Mouse (Mus musculus) cerebellum, adult 9-10 months (tissue): ENCODE data around the gene Erg.

ENCODE experiments used
- DNase-seq: peaks from one replicate; pipeline ENCODE4 v3.0.0; 2022

The Erg gene

DNA sequence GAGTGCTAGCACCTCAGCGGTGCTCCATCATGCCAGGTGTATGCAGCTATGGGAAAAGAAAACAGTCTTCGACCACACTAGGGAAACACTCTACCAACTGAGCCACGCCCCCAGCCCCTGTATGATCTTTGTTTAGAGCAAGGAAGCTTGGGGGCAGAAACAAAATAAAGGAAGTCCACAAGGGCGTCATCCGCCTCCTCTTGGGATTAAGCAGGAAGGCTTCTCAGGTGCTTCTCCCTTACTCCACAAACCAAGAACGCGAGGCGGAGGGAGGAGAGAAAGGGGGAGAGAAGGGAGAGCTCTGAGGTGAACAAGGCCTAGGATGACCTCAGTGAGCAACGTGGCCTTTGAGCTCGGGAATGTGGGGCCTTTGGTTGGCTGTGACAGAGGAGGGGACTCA is 241.4 kb downstream of the Erg start:
- no peak for DNase-seq

DNA sequence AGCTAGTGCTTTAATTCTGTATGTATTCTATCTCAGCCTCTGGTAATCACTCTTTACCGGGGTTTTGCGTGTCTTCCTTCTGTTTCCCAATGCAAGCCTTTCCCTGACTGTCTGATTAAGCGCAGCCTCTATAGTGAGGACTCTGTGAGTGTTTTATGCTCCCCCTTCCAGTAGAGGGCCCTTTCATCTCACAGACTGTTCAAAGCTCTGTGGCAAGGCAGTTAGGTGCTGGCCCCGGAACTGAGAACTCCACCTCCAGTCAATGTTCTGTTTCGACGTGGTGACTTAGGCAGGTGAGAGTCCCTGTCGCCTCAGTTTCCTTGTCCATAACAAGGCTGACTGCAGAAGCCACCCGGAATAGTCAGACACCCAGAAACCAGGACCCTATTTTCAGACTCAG is 244.4 kb downstream of the Erg start:
- no peak for DNase-seq

DNA sequence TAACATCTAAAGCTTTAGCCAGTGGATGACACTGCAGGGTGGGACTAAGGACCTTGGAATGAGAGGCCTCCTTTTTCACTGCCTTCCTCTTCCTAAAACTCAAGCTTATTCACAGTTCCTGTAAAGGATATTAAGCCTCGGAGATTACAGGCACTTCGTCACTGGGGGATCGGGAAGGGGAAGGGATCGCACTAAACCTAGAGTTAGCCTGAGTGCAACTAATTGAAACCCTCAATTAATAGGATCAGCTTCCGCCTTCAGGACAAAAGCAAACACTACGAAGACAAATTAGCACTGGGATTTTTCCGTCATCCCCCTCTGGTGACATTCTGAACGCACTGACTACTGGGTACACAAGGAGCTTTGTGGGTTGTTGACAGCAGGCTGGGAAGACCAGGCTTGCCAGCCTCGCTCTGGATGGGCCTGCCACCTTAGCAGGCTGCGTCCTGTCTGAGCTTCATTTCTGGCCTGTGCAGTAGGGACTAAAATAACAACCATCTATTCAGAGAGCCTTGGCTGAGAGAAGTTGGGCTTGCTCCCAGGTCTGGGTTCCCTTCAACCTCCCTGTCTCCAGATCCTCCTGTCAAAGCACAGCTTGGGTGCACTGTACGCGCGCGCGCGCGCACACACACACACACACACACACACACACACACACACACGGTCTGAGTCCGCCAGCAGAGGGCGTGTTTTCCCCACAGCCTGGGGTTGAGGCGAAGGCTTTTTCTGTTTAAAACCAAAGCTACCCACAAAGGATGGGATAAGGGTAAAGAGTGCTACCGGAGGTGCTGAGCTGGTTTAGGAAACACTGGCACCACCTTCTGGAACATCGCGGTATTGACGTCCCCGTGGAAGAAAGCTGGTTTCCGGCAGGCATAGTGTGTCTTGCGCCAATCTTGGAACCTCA is 245.3 kb downstream of the Erg start:
- DNase-seq: peak; percentile 88

- no peak for DNase-seq
Observed at GRCm38 (mm10) chr16:95332159-95332558, 254.2 kb downstream of the Erg start.

GRCm38 (mm10) chr16:95321945-95322625 is 264.3 kb downstream of the Erg start:
- no peak for DNase-seq
